Mouse (Mus musculus): ENCODE measurements around the gene Nlrp3.

Gene Nlrp3
- long read RNA-seq, experiment 1: 0 reads
- long read RNA-seq, experiment 2: 0 reads

DNA sequence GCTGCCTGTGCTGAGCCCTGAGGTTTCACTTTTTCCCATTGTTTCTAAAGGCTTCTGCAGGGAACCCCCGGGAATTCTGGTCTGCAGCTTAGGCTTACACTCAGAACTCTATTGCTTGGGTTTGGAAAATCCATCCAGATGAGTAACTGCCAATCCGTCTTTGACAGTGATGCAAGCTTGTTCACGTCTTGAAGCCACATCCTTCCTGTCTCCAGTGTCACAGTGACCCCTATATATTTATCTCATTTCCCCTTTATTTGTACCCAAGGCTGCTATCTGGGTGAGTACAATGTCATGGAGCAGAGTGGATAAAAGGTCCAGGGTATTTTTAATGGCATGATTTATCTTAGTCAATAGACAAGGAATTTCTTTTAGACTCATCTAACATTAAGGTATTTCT lies at the start of gene Nlrp3:
Gene Nlrp3, plus strand, starts transcription at position 245 of the 400 bp plus-strand sequence.
- intact Hi-C loops (cut with DNase I): no loop called here

DNA sequence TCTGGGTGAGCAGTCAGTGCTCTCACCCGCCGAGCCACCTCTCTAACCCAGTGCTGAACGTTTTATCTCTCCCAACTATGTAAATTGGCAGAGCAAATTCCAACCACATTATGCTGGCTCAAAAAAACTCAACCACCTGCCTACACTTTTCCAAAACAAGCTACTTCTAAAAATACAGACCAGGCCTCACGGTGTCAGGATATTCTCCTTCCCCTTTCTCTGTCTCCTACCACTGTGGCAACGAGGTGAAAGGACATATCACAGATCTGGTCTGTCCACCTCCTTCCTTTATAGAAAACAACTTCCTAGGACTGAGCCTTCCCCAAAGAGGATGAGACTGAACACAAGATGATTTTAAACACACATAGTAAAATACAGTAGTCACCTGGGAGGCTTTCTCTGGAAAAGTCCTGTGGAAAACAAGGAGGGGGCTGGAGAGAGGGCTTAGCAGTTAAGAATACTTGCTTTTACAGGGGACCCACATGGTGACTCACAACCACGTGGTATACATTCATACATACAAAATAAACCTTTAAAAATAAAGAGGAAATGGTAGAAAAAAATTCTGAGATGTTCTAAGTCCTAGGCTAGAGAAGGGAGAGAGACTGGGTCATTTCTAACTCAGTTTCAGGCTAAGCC lies 44.6 kb upstream of the Nlrp3 start:
- intact Hi-C loops (cut with DNase I): no loop called here

DNA sequence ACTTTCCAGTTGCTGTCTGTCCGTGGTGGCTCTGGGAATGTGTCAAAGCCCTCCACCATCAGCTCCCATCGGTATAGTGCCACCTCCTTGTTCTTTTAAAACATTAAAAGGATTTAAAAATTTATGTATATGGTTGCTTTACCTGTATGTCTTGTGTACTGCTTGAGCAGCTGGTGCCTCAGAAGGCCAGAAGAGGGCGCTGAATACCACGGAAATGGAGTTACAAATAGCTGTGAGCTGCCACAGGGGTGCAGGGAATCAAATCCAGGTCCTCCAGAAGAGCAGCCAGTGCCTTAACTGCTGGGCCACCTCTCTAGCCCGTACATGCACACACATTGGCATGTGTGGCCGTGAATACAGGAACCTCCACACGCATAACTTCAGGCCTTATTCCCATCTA lies 43.6 kb upstream of the Nlrp3 start:
- intact Hi-C loops (cut with DNase I): no loop called here

DNA sequence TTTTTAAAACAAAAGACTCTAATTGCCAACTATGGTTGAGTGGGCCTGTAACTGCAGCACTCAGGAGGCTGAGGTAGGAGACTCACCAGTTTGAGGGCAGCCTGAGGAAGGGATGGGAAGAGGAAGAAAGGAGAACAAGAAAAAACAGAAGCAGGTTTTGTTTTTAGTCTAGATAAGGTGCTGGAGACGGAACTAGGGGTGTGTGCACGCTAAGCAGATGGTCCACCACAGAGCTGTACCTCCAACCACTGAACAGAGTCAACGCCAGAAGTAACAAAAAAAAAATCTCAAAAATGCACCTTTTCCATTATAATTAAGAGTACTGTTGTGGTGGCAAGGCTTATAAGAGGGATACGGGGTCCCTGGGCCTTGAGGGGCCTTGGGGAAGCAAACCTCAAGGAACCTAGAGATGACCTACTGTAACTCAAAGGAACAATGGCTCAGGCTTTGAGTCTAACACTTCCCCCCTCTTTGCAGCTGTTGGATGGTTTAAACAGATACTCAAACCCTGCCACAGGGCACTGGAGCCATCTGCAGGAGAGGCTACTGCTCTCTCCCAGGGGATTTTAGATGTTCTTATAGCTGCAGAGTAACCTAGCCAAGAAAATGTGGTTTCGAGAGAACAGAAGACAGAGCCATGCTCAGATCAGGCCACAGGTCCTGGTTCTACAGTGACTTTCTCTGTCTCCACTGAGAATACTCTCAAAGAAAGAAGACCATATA lies 39.2 kb upstream of the Nlrp3 start:
- intact Hi-C loops (cut with DNase I): no loop called here

DNA sequence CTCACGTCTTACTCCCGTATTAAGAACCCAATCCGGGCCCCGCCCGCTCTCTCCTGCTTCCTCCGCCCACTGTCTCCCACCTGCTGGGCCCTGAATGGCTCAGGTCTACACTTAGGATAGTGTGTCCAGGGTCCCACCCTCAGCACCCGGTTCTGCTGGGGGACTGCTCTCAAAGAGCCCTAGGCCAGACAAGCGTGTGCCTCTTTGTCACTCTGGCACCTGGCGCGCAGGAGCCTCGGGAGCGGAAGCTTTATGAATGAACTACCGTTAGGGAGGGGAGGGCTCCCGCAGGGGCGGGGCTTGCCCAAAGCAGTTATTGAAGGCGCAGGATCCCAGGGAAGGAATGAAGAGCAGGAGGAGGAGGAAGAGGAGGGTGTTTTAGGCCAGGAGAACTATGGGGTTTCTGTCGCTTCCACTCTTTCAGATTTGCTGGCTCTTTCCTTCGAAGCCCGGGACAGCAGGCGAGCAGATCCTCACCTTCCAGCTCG lies 36.0 kb upstream of the Nlrp3 start:
- intact Hi-C loops (cut with DNase I): no loop called here

DNA sequence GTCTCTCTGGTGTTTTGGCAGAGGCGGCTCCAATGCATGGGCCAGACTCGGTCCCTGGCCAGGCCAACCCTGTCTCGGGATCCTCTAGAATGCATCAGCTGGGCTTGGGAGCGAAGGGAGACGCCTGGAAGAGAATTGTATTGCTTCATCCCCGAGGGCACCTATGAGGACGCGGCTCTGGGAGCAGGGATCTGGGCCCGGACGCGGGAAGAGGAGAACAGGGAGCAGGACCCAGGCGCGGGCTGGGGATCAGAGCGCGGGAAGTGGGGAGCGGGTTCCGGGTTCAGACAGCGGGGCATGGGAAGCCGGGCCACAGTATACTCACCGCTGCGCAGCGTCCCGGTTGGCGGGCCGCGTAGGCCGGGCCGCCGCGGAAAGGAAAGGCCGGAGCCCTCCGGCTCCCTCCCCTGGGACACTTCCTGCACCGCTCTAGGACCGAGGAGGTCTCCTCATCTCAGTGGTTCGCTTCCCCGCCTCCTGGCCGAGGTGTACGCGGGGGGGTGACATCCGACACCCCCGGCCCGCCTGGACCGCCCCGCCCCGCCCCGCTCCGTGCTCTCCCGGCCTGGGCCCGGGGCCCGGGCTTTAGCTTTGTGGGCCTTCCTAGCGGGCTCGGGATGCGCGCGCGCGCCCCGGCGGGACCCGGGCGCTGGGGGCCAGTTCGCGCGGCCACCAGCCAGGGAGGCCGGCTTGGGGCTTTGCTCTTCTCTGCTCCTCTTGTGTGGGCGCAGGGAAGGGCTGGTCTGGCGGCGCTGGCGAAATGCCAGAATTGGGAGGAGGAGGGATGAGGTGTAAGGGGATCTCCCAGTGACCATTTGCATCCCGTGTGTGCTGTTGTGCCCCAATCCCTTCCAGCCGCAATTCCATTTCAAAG lies 35.3 kb upstream of the Nlrp3 start:
- intact Hi-C loops (cut with DNase I): no loop called here

DNA sequence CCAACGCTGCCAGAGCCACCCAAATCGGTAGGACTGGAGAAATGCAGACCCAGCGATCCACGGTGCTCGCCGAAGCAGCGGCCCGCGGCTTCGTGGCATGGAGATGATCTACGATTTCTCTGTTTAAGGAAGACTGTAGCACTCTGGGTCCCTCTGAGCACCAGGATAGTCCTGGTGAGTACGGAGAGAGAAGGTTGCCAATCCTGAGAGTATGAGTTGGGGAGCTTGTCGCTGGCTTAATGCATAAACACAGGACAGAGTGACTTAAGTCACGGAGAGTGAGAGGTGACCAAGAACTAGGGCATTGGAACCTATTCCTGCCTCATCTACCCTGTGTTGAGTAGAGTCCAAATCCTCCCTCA lies 34.7 kb upstream of the Nlrp3 start:
- intact Hi-C loops (cut with DNase I): no loop called here

DNA sequence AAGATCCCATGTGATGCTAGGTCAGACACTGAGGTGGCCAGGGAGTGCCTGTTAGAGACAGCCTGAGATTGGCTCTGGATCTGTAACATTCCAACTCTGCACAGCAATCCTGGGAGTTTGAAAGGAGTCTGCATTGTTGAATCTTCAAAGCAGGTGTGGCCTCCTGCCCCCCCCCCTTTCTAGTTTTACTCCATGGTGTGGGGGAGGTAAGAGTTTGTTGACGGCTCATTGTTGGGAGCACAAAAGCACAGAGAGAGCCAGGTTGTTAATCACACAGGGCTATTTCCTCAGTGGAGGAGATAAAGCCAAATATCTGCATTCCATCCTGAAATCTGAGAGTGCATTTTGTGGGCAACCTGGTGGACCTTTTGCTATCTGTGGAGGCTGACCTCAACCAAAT lies 29.8 kb upstream of the Nlrp3 start:
- intact Hi-C loops (cut with DNase I): no loop called here

DNA sequence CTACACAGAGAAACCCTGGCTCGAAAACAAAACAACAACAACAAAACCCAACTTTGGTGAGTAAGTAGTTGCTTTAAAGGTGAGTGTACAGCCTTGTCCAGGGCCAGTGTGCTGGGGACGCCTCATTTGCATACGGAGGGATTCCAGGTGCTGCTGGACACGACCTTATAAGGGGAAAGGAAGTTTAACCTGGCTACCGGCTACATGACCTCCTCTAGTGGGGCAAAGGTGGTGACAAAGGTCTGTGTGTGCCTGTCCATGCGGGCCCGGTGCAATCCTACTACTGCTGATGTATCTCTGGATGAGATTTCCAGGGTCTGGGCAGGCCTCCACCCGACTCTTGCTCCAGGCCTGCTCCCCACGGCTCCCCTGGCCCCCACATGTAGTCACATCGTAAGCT lies 28.6 kb upstream of the Nlrp3 start:
- intact Hi-C loops (cut with DNase I): no loop called here

DNA sequence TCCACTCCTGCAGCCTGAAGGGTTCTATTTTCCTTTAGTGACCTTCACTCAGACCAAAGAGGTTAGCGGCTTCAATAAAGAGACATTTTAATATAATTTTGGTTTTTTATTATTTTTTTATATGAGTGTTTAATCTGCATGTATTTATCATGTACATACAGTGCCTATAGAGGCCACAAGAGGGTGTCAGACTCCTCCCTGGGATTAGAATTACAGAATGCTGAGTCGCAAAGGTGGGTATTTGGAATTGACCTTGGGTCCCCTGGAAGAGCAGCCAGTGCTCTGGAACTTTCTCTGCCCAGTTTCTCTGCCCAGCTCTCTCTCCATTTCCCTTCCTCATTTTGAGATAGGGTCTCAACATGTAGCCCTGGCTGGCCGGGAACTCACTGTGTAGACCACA lies 27.8 kb upstream of the Nlrp3 start:
- intact Hi-C loops (cut with DNase I): no loop called here

DNA sequence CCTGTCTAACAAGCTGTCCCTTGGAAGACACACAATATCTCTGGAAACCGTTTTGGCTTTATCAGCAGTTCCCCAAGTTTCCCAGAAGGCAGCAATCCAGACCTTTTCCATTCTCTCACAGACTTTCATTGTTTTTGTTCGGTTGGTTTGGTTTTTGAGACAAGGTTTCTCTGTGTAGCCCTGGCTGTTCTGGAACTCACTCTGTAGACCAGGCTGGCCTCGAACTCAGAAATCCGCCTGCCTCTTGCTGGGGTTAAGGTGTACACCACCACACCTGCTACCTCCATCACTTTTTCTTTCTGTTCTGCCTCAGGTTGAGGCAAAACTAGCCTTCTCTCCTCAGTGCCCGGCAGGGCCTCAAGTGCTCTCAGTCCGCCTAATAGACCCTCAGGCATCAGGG lies 27.0 kb upstream of the Nlrp3 start:
- intact Hi-C loops (cut with DNase I): no loop called here

DNA sequence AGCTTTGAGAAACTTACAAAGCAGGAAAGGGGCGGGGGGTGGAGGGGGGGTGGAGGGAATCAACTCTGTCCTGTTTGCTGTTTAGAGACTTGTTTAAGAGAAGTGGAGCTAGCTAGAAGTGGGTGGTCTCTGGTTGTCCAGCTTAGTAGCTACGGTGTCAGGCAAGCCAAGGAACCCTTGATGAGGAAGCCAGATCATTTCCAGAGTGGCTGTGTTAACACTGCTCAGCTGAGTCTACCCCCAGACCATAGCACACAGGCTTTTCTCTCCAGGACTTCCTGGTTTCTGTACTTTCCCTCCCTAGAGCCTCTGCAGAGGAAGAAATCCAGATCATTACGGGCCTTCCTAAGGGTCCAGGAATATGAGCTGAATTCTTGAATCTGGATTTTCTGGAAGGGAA lies 26.6 kb upstream of the Nlrp3 start:
- intact Hi-C loops (cut with DNase I): no loop called here

DNA sequence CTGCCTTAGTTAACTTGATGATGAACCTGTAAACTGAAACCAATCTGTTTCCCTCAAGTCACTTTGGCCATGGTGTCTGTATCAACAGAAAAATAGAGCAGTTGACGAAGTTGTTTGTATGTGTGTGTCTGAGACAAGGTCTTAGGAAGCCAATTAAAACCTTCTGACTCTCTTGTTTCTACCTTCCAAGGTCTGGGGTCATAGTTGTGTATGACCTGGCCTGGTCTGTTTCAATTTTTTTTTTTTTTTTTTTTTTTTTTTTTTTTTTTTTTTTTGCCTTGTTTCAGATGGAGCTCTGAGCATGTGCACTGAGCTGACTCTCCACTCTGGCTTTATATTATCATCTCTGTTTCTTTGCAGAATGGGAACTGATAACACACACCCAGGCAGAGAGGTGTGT lies 23.9 kb upstream of the Nlrp3 start:
- intact Hi-C loops (cut with DNase I): no loop called here

DNA sequence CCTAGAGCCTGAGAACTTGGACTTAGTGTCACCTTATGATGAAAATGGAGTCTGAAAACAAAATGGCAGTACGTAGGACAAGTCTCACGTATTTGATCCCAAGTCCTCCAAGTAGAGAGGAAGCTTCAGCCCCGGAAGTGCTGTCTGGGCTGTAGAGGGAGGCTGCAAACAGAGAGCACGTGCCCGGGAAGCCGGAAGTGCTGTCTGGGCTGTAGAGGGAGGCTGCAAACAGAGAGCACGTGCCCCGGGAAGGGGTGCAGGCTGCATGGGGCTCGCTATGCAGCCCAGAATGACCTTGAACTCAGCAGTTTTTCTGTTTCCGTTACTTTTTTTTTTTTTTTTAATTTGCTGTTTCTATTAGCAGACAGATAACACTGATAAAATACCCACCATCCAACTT lies 23.1 kb upstream of the Nlrp3 start:
- intact Hi-C loops (cut with DNase I): no loop called here

DNA sequence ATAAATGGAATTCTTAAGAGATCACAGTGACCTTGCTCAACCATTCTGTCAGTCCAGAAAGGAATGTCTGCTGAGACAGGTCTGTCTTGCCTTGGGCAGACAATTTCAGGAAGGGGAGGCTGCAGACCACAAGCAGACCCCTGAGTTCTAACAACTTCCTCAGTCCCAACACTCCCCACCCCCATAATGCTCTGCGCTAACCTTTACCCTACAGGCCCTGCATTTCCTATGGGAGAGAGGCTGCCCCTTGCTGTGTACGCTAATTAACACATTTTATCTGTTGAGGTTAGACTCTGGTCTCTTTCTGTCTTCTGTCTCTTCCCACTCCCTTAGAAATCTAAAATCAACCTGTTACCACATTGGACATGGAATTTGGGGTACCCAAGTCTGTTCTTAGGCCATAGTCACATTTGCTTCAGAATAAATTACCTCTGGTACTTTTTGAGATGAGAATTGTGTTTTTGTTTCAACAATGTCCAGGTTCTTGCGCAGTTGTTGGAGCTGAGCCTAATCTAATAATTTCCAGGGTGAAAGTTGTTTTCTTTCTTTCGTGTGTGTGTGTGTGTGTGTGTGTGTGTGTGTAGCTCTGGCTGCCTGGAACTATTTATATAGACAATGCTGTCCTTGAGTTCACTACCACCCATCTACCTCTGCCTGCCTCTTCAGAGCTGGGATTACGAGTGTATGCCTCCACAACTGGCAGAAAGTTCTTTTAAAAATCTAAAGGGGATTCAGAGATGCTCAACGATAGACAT lies 21.4 kb upstream of the Nlrp3 start:
- intact Hi-C loops (cut with DNase I): loop anchor here (10.0 kb wide), 2 partner anchors 95 to 225 kb away; no protein-coding TSS in a partner anchor

DNA sequence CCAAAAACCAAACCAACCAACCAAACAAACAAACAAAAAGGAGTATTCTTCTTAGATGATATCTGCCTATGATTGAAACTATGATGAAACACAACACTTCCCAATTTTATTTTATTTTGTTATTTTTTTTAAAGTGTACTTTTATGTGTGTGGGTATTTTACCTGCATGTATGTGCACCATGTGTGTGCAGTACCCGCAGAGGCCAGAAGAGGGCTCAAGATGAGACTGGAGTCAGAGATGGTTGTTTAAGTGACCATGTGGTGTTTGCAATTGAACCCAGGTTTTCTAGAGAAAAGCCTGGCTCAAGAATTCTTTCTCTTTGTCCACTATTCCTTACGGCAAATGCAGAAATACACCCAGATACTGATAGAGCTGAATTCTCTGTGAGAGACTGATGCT lies 17.2 kb upstream of the Nlrp3 start:
- intact Hi-C loops (cut with DNase I): loop anchor here (10.0 kb wide), 2 partner anchors 91 to 221 kb away; no protein-coding TSS in a partner anchor

DNA sequence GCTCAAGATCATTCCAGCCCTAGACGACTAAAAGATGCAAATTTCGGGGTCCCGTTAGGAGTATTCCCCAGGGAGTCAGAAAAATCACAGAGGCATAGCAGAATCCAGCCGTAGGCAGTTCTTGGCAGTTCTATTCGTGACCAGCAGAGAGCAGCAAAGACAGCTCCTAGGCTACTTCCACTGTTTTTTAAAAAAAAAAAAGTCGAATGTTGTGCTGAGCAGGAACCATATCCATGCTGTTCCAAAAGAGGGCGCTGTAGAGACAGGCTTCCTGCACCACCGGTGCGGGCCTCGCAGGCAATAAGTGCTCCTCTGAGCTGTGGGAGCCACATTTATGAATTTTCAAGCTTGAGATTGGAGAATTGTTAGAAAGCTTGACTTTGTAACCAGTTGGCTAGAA lies 16.1 kb upstream of the Nlrp3 start:
- intact Hi-C loops (cut with DNase I): loop anchor here (1.0 to 10.0 kb wide), 3 partner anchors 44 to 220 kb away; no protein-coding TSS in a partner anchor

DNA sequence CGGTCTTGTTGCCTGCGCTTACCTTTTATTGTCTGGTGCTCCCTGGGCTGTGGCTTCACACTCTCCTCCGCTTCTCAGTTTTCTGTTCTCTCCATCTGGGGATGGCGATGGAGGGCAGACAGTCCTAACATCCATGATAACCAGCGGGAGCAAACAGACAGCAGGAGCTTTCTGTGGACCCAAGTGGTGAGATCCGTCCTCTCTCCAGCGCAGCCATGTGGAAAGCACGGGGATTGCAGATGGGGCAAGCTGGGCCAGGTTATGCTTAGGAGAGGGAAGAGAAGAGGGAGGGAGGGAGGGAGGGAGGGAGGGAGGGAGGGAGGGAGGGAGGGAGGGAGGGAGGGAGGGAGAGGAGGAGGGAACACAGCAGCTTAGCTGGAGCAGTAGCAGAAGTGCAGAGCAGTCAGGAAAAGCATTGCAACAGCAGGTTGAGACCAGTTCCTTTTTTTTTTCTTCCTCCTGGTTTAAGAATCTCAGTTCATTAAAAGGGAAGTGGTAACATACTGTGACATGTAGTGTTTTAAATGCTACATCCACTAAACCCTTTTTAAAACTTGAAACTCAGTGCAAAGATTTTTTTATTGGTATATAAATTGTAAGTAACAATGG lies 14.8 kb upstream of the Nlrp3 start, which contains the start of gene Zkscan17:
Gene Zkscan17, minus strand, starts transcription at position 280 of the 609 bp plus-strand sequence.
- intact Hi-C loops (cut with DNase I): loop anchor here (10.0 kb wide), 2 partner anchors 88 to 218 kb away; no protein-coding TSS in a partner anchor

DNA sequence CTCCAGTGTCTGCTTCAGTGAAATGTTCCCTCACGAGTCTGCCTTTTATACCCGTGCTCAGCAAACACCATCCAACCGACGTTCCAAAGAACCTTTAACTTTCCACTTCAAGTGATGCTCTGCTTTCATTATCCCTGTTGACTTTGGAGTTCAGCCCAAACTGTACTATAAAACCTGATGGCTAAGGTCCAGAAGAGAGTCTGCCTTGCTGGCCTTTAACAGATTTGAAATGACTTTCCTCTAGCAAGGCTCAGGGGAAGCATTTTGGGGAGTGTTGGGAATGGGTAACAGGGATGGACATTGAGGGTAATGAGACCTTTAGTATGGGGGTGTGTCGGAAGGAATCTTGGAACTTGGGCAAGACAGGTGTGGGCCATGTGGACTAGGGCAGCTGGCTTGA lies 11.1 kb upstream of the Nlrp3 start:
- intact Hi-C loops (cut with DNase I): no loop called here

DNA sequence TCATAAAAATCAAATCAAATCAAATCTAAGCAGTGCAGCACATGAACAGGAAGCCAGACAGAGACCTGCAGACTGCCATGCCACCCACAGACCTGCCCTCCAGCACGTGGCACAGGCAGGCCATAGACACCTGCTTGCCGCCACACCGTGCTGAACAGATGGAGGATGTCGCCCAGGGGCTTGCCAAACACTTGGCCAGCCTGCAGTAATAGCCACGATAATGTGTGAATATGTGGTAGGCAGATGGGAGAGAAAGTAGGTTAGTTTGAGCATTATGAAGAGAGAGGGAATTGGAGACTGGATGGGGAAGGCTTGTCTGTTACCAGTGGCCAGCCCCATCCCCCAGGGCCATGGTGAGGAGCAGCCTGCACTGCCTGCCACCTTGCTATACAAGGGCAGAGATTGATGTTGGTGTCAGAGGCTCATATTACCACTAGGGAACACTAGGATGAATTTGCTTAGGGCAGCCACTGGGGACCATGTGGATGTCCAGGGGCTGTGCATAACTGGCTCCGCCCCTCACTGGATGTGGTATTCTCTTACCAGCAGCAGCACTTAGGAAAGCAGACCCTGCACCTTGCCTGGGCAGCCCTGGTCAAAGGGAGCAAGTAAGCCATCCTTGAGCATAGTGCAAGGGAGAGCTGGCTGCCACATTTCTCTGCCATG lies 10.4 kb upstream of the Nlrp3 start:
- intact Hi-C loops (cut with DNase I): no loop called here
